Mouse (Mus musculus) kidney, postnatal 0 days (tissue): ENCODE measurements around the gene Bola1. TPM values are rescaled to one million over a fixed set of nuclear protein-coding genes. Genes with fewer than 3 reads are reported as not detected.
"Not testable (repeated sequence)": the region's sequence is repeated elsewhere in the genome, so short reads cannot be mapped to it uniquely, and the experiment has no call there.

Experiments
- ATAC-seq: fragments of 200-750 bp; cut with Nextera tagmentation; replicated peaks from 2 replicates; pipeline ENCODE4 v1.8.0; 2017; ENCODE audit warnings: low read depth, moderate number of reproducible peaks, moderate TSS enrichment, moderate library complexity; ENCODE audit not compliant: low FRiP score
- DNase-seq: peaks from one replicate; pipeline ENCODE4 v3.0.0-alpha.2; 2016; ENCODE audit warnings: low spot score
- H3K27ac ChIP-seq: fragments of 300-500 bp; sonication (generic); 2 replicates; pipeline ENCODE4 v1.5.1; 2014; ENCODE audit warnings: mild to moderate bottlenecking
- H3K27me3 ChIP-seq: fragments of 300-500 bp; sonication (generic); 2 replicates; pipeline ENCODE4 v1.6.1; 2014; ENCODE audit warnings: low read length, mixed read lengths; ENCODE audit not compliant: insufficient read depth
- H3K36me3 ChIP-seq: fragments of 300-500 bp; sonication (generic); 2 replicates; pipeline ENCODE4 v1.6.1; 2014; ENCODE audit warnings: low read length, mixed read lengths; ENCODE audit not compliant: insufficient read depth
- H3K4me1 ChIP-seq: fragments of 300-500 bp; sonication (generic); replicated peaks from 2 replicates; pipeline ENCODE4 v1.6.1; 2014; ENCODE audit warnings: antibody characterized with exemption, low read length, mixed read lengths; ENCODE audit not compliant: insufficient read depth
- H3K4me2 ChIP-seq: fragments of 300-500 bp; sonication (generic); 2 replicates; pipeline ENCODE4 v1.6.1; 2014; ENCODE audit warnings: mild to moderate bottlenecking, low read length, moderate library complexity, mixed read lengths
- H3K4me3 ChIP-seq: fragments of 300-500 bp; sonication (generic); replicated peaks from 2 replicates; pipeline ENCODE4 v1.5.1; 2014; ENCODE audit warnings: low read depth, low read length
- H3K9ac ChIP-seq: fragments of 300-500 bp; sonication (generic); 2 replicates; pipeline ENCODE4 v1.6.1; 2014; ENCODE audit warnings: low read depth, low read length
- H3K9me3 ChIP-seq: fragments of 300-500 bp; sonication (generic); replicated peaks from 2 replicates; pipeline ENCODE4 v1.6.1; 2016; ENCODE audit warnings: low read length, inconsistent platforms, mixed read lengths
- CTCF ChIP-seq: IDR thresholded peaks from 2 replicates; pipeline ENCODE4 v1.5.1; 2016; ENCODE audit warnings: antibody characterized with exemption, low read depth, mild to moderate bottlenecking, moderate library complexity
- WGBS: fragments of 180-500 bp; shearing (Covaris S2); extraction: QIAGEN DNeasy Blood & Tissue Kit; methylation state at CpG from one replicate; pipeline ENCODE4 v1.1.7; 2014; 5-methylcytosine and 5-hydroxymethylcytosine counted together
- polyA plus RNA-seq: library from polyadenylated mRNA; unstranded; fragments of >200 nt; fragmentation: Nextera tagmentation; extraction: Ambion mirVana; gene quantifications from 2 replicates; pipeline ENCODE4 v1.2.1, GENCODE M21; 2015

Gene Bola1
- polyA plus RNA-seq, 1 experiment from 2014 or later = 70.5 TPM

DNA sequence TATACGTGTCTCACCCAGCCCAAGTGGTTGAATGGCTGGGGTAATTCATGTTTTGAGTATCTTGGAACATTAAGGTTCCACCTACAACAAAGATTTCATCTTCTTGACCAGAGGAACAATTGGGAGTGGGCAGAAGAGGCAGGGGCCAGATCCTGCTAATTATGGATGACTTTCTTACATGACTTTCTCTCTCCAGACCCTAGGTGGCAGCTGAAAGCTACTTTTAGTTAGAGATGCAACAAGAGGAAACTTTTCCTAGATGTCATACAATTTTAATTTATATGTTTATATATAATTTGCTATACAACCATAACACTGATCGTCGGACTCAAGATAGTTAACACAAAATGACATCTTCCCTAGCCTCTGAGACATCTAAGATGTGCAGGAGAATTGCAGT is 11.7 kb downstream of the Bola1 start:
- DNase-seq (peak; percentile 50), ATAC-seq (no peak)
- Histone ChIP-seq H3K9me3 (no peaks in the 10 kb centered on the region), H3K4me2 (no peak overlapping the region), H3K27me3 (no peaks in the 10 kb centered on the region), H3K9ac (no peak overlapping the region), H3K36me3 (no peaks in the 10 kb centered on the region), H3K4me3 (no peak overlapping the region), H3K27ac (no peak overlapping the region), H3K4me1 (no peaks in the 10 kb centered on the region)
- peak; percentile 51 for TF ChIP-seq CTCF
- WGBS = 70% methylated on average over 3 of the region's 3 CpGs

DNA sequence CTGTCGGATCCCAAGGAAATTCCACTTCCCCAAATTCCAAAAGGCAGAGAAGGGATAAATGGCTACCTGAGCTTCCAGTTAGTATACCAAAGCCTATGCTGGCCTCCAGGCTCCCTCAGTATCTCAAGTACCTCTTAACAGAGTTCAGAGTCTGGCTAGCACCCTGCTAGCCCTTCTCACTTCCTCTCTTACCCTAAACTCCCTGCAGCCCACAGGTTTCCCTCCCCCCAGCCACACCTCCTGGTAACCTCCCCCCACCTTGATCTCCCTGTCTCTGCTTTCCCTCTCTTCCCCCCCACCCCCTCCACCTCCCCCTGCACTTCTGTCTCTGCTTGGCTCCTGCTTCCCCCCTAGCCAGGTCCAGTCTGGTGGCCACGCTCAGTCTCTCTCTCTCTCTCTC is 19.8 kb downstream of the Bola1 start:
- no peaks in the 10 kb centered on the region for H3K27me3 ChIP-seq
- no peak for TF ChIP-seq CTCF
- no peak overlapping the region for H3K9ac ChIP-seq
- no peak overlapping the region for H3K4me3 ChIP-seq
- no peak overlapping the region for H3K4me2 ChIP-seq
- DNase-seq (no peak), ATAC-seq (no peak)
- peaks cover 12% of the 10 kb centered on the region for H3K4me1 ChIP-seq
- H3K36me3 ChIP-seq = no peaks in the 10 kb centered on the region
- no peaks in the 10 kb centered on the region for H3K9me3 ChIP-seq
- H3K27ac ChIP-seq = no peak overlapping the region
- 56% methylated on average over 2 of the region's 2 CpGs for WGBS

DNA sequence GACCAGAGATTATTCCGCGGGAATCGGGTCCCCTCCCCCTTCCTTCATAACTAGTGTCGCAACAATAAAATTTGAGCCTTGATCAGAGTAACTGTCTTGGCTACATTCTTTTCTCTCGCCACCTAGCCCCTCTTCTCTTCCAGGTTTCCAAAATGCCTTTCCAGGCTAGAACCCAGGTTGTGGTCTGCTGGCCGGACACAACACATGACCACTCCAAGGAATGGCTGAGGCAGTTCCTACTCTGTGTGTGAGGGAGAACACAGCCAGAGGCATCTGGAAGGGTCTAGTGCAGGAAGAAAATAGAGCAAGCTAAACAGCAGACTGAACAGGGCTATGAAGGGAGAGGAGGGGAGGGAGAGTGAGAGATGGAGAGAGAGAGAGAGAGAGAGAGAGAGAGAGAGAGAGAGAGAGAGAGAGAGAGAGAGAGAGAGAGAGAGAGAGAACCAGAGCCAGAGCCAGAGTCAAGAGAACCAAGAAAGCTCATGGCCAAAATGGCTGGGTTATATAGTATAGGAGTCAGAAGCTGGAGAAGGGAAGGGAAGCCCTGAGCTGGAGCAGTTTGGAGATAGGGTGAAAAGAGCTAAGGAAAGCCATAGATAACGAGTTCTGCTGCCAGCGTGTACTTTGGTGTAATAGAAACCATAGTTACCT is 20.8 kb downstream of the Bola1 start:
- H3K9ac ChIP-seq, H3K4me2 ChIP-seq, ATAC-seq, H3K36me3 ChIP-seq, DNase-seq, H3K4me3 ChIP-seq, H3K27me3 ChIP-seq, H3K9me3 ChIP-seq, H3K27ac ChIP-seq: not testable (repeated sequence)
- WGBS = 32% methylated on average over 6 of the region's 8 CpGs
- peaks cover 12% of the 10 kb centered on the region for H3K4me1 ChIP-seq

DNA sequence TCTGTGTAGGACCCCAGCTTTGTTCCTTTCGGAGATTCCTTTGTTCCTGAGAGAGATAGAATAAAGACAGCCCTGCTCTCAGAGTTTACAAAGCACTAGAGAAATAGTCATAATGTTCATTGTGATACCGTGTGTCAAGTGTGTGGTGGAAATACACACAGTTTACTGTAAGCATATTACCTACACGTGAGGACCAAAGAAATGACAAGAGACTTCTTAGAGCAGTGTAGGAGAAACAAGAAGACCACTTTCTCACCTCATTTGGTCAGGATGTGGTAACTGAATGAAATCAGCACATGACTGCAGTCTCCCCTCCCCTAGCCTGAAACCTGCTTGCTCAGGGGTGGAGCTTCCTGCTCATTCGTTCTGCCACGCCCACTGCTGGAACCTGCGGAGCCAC is 21.3 kb downstream of the Bola1 start:
- Histone ChIP-seq H3K4me2 (peak overlapping the region; percentile 73), H3K9ac (no peak overlapping the region), H3K36me3 (no peaks in the 10 kb centered on the region), H3K4me1 (peaks cover 12% of the 10 kb centered on the region), H3K9me3 (no peaks in the 10 kb centered on the region), H3K27me3 (no peaks in the 10 kb centered on the region), H3K27ac (no peak overlapping the region), H3K4me3 (peak overlapping the region; percentile 48; the same call in 1 of the 2 replicates)
- ATAC-seq (no peak), DNase-seq (no peak)
- WGBS = 3% methylated on average over 6 of the region's 6 CpGs
- no peak for TF ChIP-seq CTCF

DNA sequence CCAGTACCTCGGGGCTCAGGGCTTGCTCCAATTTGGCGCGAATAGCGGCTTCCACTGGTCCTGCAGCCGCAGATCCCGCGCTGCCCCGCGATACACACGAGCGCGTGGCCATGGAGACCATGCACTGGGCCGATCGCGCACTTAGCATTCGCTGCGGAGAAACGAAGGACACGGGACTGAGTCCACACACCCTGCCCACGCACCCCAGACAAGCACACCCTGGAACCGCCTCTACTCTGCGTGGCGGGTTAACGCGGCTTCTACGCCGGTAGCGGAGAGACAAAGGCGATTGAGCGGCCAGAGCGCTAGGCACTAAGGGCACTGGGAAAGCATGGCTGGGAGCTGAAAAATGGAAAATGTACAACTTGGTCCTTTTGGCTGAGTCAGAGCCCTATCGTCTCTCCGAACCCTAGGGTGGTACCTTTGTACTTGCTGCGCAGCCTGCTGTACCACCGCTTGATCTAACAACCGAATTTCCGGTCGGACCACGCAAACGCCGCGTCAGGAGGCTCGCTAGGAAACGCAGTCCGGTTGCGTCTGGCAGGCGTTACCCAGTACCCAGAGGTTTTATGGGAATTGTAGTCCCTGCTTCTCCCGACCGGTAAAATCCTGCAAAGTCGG is 22.3 kb downstream of the Bola1 start:
- H3K27ac ChIP-seq = peak overlapping the region; percentile 91
- no peaks in the 10 kb centered on the region for H3K36me3 ChIP-seq
- no peaks in the 10 kb centered on the region for H3K9me3 ChIP-seq
- no peaks in the 10 kb centered on the region for H3K27me3 ChIP-seq
- ATAC-seq (peak; percentile 90), DNase-seq (peak; percentile 95)
- peak overlapping the region; percentile 73 for H3K4me2 ChIP-seq
- H3K4me3 ChIP-seq = peak overlapping the region; percentile 48
- peak overlapping the region; percentile 73 for H3K9ac ChIP-seq
- TF ChIP-seq CTCF = peak; percentile 16; the same call in 1 of the 2 replicates
- under 1% methylated on average over 50 of the region's 50 CpGs for WGBS
- peaks cover 12% of the 10 kb centered on the region for H3K4me1 ChIP-seq

DNA sequence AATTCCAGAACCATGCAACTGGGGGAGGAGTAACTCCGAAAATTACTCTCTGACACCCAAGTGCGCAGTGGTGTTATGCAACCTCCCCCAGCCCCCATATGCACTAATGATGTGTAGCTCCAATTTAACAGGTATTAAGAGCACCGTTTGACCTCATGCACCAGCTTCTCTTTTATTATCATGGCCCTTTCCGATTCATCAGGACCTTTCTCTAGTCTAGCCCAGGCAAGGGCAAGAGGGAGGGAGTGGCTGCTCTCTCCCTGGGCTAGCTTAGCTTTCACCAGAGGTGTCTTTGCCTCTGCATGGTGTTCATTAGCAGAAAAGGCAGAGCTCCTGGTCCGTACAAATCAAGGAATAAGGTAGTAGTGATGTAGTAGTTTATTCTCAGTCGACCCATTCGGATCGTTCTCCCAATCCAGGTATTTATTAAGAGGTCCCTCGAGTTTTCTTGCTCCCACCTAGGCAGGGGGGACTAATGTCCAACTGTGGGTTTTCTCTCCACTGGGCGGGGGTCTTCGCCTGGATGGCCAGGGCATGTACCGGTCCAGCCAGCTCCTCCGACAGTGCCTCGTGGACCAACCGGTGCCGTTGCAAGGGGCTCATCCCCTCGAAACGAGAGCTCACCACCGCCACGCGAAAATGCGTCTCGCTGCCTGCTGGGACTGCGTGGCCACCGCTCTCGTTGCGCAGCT is 22.9 kb downstream of the Bola1 start:
- DNase-seq (no peak), ATAC-seq (no peak; the same call in 1 of the 2 replicates)
- H3K36me3 ChIP-seq = no peaks in the 10 kb centered on the region
- peaks cover 12% of the 10 kb centered on the region for H3K4me1 ChIP-seq
- TF ChIP-seq CTCF = no peak
- no peaks in the 10 kb centered on the region for H3K9me3 ChIP-seq
- peak overlapping the region; percentile 73 for H3K9ac ChIP-seq
- H3K27me3 ChIP-seq = no peaks in the 10 kb centered on the region
- WGBS = 18% methylated on average over 27 of the region's 27 CpGs
- H3K4me2 ChIP-seq = peak overlapping the region; percentile 73
- peak overlapping the region; percentile 48 for H3K4me3 ChIP-seq
- peak overlapping the region; percentile 91 for H3K27ac ChIP-seq
